Mouse (Mus musculus): ENCODE data around the gene Plch1. TPM values are rescaled to one million over a fixed set of nuclear protein-coding genes. Genes with fewer than 3 reads are reported as not detected.

The Plch1 gene
- not detected for total RNA-seq (2021)
- long read RNA-seq, experiment 1: 0 reads
- long read RNA-seq, experiment 2: 0 reads

GRCm38 (mm10) chr3:63899309-63899695 is at the start of gene Plch1:
Plch1 (minus strand) TSS chr3:63899472.
- intact Hi-C loops (cut with DNase I): no loop called here
- DNase-seq: peak; percentile 22
- Histone ChIP-seq H3K4me3 (peak within 1 kb of the TSS; percentile 76), H3K27ac (no peak within 1 kb of the TSS)
- TF ChIP-seq CTCF (IDR thresholded peaks at IDR 0.05): no peak

- no peak overlapping the region for H3K27ac ChIP-seq
- TF ChIP-seq CTCF (IDR thresholded peaks at IDR 0.05): no peak
- peak; percentile 15 for DNase-seq
Measured at GRCm38 (mm10) chr3:63941204-63941850, 42.1 kb upstream of the Plch1 start.

DNA sequence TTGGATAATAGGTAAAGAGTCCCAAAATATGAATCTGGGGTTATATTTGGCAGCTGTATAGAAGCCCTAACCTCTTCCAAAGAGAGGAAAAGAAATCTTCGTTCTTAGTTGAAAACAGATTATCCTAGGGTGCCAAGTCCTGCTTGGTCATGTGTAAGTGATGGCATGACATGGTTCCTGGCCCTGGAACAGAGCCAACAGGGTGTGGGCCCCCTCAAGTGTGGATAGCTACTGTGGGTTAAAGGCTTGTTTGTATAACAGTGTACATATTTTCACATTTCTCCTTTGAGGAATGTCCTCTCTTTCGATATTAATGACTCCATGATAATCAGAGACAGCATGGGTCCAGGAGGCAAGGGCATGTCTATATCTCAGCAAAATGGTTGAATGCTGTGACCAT is 39.7 kb upstream of the Plch1 start:
- intact Hi-C loops (cut with DNase I): no loop called here
- H3K27ac ChIP-seq: no peak overlapping the region
- DNase-seq: no peak
- TF ChIP-seq CTCF (IDR thresholded peaks at IDR 0.05): no peak
- H3K4me3 ChIP-seq: no peak overlapping the region

More at GRCm38 (mm10) chr3:63941204-63941850, 42.1 kb upstream of the Plch1 start:
- no peak overlapping the region for H3K4me3 ChIP-seq
- intact Hi-C loops (cut with DNase I): no loop called here

DNA sequence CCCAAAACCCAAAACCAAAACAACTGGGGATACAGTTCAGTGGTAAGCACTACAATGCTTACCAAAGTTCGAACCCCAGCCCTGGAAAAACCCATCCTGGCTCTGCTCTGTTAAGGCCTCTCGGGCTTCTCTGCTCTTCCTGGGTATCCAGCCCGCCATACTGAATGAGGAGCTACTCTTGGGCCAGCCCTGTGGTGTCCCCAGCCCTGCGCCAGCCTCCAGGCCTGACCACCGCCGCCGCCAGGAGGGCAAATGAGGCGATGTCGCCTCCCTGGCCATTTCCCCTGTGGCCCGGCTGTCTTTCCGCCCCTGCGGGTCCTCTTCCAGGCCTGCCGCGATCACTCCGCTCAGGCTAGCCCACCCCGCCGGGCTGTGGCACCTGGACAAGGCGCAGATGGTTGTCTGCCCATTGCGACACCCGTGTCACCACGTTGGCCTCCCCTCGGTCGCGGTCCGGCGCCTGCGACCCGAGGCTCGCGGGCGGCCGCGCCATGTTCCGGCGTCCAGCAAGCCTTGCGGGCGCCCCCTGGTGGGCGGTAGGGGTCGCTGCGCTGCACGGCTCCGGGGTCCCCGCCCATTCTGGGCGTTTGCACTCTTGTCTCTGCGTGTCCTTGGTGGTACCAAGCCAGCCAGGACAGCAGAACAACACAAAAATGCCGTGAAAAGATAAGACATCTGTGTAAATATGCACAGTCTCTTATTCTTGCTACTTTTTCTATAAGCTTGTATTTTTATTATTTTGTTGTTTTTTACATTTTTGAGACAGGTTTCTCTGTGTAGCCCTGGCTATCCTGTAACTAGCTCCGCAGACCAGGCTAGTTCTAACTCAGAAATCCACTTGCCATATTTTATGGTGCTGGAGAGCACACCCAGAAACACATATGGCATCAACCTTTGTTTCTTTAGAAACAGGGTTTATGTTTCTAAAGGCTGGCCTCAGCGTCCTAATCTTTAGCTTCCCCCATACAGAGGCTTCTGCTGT is 29.9 kb upstream of the Plch1 start, which contains the start of gene E130311K13Rik:
Gene E130311K13Rik, minus strand, starts transcription at position 595 of the 982 bp plus-strand sequence.
- TF ChIP-seq CTCF (IDR thresholded peaks at IDR 0.05): no peak; the same call in 1 of the 2 replicates
- Histone ChIP-seq H3K4me3 (peak within 1 kb of the TSS; percentile 71), H3K27ac (peak within 1 kb of the TSS; percentile 98)
- DNase-seq: peak; percentile 93
- intact Hi-C loops (cut with DNase I): loop anchor here (5.0 kb wide), 1 partner anchor 33 kb away; the partner anchor contains the start of gene Slc33a1

- H3K4me3 ChIP-seq: no peak overlapping the region
- no peak for DNase-seq
- peak; percentile 62 for TF ChIP-seq CTCF (IDR thresholded peaks at IDR 0.05)
- H3K27ac ChIP-seq: no peak overlapping the region
- intact Hi-C loops (cut with DNase I): no loop called here
Measured at GRCm38 (mm10) chr3:63919634-63920033, 20.4 kb upstream of the Plch1 start.

- intact Hi-C loops (cut with DNase I): no loop called here
- DNase-seq: no peak
- H3K27ac ChIP-seq: no peak overlapping the region
- no peak for TF ChIP-seq CTCF (IDR thresholded peaks at IDR 0.05)
- no peak overlapping the region for H3K4me3 ChIP-seq
Measured at GRCm38 (mm10) chr3:63910301-63910700, 11.0 kb upstream of the Plch1 start.

DNA sequence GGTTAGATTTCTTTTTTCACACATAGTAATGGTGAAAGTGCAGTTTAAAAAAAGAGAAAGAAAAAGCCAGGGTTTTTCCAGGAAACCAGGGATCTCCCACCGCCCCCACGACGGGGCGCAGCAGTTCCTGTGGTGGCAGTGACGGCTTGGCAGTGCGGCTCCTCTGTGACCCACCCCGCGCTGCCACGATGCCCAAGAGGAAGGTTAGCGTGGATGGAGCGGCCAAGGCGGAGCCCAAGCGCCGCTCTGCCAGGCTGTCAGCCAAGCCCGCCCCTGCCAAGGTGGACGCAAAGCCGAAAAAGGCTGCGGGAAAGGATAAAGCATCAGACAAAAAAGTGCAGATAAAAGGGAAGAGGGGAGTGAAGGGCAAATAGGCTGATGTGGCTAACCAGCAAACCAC is 6.0 kb upstream of the Plch1 start:
- intact Hi-C loops (cut with DNase I): no loop called here
- H3K27ac ChIP-seq: no peak overlapping the region
- TF ChIP-seq CTCF (IDR thresholded peaks at IDR 0.05): no peak
- peak overlapping the region; percentile 36 for H3K4me3 ChIP-seq
- DNase-seq: peak; percentile 23

DNA sequence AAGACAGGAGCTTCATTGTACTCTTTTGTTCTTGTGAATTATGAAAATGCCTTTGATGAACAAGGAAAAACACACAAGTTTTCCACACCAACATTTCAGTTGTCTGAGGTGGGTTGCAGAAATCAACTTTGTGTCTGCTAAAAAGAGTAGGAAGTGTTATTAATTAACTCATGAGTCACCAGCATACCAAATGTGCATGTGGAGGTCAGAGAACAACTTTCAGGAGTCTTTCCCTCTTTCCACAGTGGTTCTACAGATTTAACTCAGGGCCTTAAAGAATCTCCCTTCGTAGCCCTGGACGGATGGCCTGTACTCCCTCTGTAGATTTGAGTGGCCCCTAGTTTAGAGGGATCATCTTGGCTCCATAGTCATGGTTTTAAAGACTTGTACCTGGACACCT is 4.9 kb upstream of the Plch1 start:
- Histone ChIP-seq H3K27ac (no peak overlapping the region), H3K4me3 (no peak overlapping the region)
- DNase-seq: no peak
- intact Hi-C loops (cut with DNase I): no loop called here
- TF ChIP-seq CTCF (IDR thresholded peaks at IDR 0.05): no peak

- no peak for TF ChIP-seq CTCF (IDR thresholded peaks at IDR 0.05)
- Histone ChIP-seq H3K27ac (no peak overlapping the region), H3K4me3 (peak overlapping the region; percentile 76; the same call in 1 of the 2 replicates)
- intact Hi-C loops (cut with DNase I): no loop called here
- no peak for DNase-seq
Measured at GRCm38 (mm10) chr3:63900021-63900571, 824 bp upstream of the Plch1 start.

GRCm38 (mm10) chr3:63898581-63899308 is 527 bp downstream of the Plch1 start:
- Histone ChIP-seq H3K27ac (no peak overlapping the region), H3K4me3 (peak overlapping the region; percentile 76)
- peak; percentile 71 for DNase-seq
- no peak for TF ChIP-seq CTCF (IDR thresholded peaks at IDR 0.05)
- intact Hi-C loops (cut with DNase I): no loop called here

DNA sequence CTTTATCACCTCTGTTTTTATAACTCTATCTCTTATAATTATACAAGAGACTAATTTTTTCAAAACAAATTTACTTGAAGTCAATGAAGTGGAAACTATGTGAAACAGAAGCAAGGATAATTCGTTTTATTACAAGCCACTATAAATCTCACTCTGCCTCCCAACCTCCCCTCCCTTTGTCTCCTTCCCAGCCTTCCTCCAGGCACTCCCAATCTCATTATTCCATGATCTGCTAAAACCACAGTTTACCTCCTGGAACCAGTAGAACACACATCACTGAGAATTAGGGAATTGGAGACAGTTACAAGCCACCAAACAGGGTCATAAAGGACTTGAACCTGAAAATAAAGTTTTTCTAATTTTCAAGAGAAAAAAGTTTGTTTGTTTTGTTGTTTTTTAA is 2.1 kb downstream of the Plch1 start:
- no peak overlapping the region for H3K27ac ChIP-seq
- intact Hi-C loops (cut with DNase I): no loop called here
- no peak overlapping the region for H3K4me3 ChIP-seq
- TF ChIP-seq CTCF (IDR thresholded peaks at IDR 0.05): no peak
- no peak for DNase-seq

DNA sequence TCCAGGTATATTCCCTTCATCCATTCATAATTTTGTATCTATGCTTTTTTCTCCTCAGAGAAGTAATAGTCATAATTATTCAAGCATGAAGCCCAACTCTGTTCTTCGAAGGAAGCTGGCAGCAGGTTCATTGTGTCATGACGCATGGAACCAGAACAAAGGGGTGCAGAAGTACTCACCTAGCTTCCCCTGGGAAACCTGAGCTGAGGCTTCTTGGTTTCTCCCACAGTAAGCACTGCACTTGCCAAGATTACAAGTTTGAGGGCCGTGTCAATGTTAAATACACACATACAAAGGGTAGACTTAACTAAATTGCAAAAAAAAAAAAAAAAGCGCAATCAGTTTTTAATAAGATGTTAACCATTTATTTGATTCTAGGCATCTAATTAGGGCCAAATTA is 3.0 kb downstream of the Plch1 start:
- no peak for TF ChIP-seq CTCF (IDR thresholded peaks at IDR 0.05)
- H3K27ac ChIP-seq: no peak overlapping the region
- intact Hi-C loops (cut with DNase I): no loop called here
- no peak for DNase-seq
- no peak overlapping the region for H3K4me3 ChIP-seq

Measured in gastrocnemius, adult 2 months (tissue).